Mouse (Mus musculus) adrenal gland, adult 18-20 months (tissue): ENCODE measurements around the gene Ints7. TPM values are rescaled to one million over a fixed set of nuclear protein-coding genes. Genes with fewer than 3 reads are reported as not detected.

Experiments
- DNase-seq, 2 experiments: peaks; one replicate each; pipeline ENCODE4 v3.0.0; 2021 to 2022; ENCODE audit warnings: low spot score in 2 of 2
- total RNA-seq, 2 experiments: library from RNA; stranded (reverse); gene quantifications; 1 replicate in 1 of 2; 2 replicates in 1 of 2; pipeline ENCODE4 v1.2.3; 2021

Ints7 gene
- total RNA-seq, 2 experiments from 2014 or later, result 17.9 to 19.8 TPM

DNA sequence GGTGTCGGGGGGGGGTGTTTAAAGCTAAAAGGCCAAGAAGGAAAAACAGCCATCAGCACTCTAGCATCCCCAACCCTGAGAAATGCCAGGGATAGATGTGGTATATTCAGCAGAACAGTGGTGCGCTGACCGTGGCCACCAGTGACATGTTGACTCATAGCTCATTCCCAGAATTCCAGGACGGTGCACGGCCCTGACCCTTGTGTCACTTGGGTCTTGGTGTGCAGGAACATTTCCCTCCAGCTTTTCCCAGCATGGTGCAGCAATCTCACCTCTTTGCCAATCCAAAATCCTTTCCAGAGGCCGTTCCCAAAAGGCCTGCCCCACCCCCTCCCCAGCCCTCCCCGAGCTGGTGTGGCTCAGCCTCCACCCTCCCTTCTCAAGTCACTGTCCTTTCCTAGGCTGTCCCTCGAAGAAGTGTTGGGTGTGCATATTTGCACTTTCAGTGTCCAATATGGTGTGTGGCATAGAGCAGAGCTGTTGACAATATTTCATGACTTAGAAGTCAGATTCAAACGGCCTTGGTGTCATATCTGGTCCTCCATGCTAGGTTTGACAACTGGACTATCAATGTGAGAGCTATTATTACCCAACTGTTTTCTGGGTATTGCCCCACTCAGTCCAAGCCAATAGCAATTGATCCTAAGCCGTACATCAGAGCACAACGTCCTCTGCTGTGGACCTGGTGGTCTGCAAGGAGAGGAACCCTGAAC, 53.2 kb downstream of the Ints7 start:
- DNase-seq, result peak; percentile 34 to 44

GRCm38 (mm10) chr1:191629170-191629636, 53.8 kb downstream of the Ints7 start:
- DNase-seq, result no peak

DNA sequence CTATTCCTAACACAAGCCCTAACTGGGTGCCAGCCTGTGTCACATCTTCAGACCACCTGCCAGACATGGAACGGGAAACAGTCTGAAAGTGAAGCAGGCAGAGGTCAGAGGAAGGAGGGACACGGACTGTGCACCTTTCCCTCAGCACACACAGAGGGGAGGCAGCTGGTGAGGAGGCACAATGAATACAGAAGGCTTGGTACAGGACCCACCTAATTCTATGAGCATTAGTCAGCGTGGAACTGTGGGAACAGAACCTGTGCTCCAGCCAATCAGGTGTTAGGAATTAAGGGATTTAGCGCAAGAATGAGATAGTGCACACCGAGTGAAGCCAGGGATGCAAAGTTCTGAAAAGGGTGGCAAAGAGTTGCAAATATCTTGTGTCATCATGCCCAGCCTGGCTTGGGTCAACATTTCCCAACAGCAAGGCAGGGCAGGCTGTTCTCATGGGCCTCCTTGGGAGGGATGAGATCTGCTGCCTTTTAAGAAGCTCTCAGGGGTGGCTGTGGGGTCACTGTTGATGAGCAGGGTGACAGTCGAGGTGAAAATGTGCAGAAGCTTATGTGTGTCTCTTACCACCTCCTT, 57.2 kb downstream of the Ints7 start:
- no peak for DNase-seq

- DNase-seq, result no peak
These were observed 58.7 kb downstream of the Ints7 start for GRCm38 (mm10) chr1:191634116-191634515.

DNA sequence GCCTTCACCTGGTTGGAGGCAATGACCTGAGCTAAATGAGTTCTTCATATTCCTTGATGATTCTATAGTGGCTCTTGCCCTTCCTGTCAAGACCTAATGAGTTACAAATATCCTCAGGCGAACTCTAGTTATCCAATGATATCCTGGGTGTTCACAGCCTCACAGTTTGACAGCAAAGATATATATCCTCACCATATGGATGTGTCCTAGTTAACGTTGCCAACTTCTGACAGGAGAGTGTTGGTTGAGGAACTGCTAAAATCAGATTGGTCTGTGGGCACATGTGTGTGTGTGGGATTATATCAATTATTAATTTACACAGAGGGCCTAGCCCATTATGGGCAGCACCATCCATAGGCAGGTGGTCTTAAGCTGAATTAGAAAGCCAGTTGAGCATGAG, 63.0 kb downstream of the Ints7 start:
- no peak for DNase-seq

- no peak for DNase-seq
These were observed 63.9 kb downstream of the Ints7 start for GRCm38 (mm10) chr1:191639200-191639807.

DNA sequence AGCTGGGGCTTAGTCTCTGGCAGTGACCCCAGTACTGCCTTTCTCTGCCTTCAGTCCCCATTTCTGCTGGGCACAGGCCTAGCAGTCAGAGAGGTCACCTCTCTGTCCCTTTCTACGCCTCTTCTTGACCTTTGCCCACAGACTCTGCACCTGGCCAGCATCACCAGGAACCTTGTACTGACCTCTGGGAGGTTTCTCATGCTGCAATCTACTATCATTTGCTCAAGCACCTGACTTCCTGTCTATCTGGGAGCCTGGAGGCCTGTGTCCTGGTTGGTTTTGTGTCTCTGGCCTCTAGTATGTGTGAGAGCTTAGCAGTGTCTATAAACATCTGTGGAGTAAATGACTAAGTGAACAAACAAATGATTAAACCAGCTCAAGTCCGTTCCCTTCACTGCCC, 64.7 kb downstream of the Ints7 start:
- DNase-seq, result no peak

DNA sequence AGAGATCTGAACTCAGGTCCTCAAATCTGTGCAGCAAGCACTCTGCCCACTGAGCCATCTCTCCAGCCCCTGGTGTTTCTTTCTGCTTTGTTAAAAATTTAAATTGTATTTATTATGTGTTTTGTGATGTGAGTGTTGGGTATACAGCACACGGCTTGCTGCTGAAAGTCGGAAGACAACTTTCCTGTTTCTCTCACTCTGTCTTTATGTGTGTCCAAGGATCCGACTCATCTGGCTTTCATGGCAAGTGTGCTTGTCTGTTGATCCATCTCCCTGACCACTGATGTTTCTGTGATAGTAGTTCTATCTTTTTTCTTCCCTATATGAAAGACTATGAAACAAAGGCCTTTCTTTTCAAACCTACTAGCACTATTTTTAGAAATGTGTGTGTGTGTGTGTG, 65.4 kb downstream of the Ints7 start:
- DNase-seq, result no peak

DNA sequence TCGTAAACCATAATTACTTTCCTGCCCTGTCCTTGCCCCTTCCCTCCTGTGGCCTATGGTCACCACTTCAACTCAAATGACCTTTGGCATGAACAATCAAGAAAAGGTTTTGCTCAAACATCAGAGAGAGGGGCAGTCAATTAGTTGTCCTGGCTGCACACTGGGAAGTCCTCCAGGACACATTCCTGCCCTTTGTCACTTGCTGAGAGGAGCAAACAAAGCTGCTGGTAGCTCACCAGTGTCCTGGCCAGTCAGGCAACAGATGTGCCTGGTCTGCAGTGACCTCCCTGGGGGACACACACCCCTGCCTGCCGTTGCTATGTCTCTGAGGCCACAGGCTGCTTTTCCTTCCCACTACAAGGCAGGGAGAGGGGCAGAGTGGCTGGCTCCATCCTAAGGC, 66.0 kb downstream of the Ints7 start:
- no peak for DNase-seq

DNA sequence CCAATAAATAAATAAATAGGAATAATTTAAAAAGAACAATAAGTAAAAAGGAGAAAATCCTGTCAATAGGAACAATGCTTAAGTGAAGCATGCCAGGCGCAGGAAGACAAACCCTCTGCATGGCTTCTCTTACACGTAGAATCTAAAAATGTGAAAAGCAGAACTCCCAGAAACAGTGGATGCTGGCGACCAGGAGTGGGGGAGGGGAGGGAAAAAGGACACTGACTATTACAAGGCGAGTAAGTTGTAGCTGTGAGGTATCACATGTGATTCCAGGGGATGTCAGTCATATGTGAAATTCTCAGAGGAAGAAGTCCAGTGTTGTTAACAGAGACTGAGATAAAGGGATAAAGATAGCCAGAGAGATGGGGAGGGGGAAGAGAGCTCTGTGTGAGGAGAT, 67.5 kb downstream of the Ints7 start:
- DNase-seq, result no peak

GRCm38 (mm10) chr1:191645921-191646320, 70.5 kb downstream of the Ints7 start:
- DNase-seq, result no peak

GRCm38 (mm10) chr1:191647590-191647989, 72.2 kb downstream of the Ints7 start:
- DNase-seq, result no peak

- no peak for DNase-seq
These were observed 84.0 kb downstream of the Ints7 start for GRCm38 (mm10) chr1:191659441-191659840.

- DNase-seq, result peak in 1 of 2 experiments; percentile 29
These were observed 85.8 kb downstream of the Ints7 start for GRCm38 (mm10) chr1:191661019-191661796.

GRCm38 (mm10) chr1:191662178-191662898, 86.9 kb downstream of the Ints7 start:
- DNase-seq, result peak; percentile 35 to 44

GRCm38 (mm10) chr1:191662899-191663500, 87.6 kb downstream of the Ints7 start:
- no peak for DNase-seq

DNA sequence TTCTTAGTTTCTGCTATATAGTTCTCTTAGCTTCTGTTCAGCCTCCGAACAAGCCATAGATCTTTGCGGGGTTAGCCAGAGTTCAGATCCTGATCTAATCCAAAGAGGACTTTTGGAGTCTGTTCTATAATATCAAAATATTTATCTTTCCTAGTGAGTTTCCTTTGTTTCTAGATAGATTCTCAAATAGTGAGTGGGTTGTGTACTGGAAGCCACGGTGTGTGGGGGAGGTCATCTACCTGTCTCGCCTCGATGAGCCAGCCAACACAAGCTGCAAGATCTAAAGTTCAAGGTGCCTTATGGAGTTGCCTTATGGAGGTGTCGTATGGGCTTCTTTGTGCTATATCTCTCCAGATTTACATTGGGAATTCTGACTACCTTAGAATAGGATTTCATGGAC, 88.2 kb downstream of the Ints7 start:
- no peak for DNase-seq

- DNase-seq, result no peak
These were observed 90.9 kb downstream of the Ints7 start for GRCm38 (mm10) chr1:191666351-191666750.

GRCm38 (mm10) chr1:191668030-191668429, 92.6 kb downstream of the Ints7 start:
- DNase-seq, result no peak
